ENCODE assay signal across 10 mouse cellular contexts in genomic region chr1:137073857-137074572, GRCm38 (mm10).
A peak's percentile ranks its signal among the peaks of the same experiment; 100 is the strongest.
DNase-seq lines count a peak whose midpoint lies in the region; ATAC-seq and TF ChIP-seq lines count a peak whose summit lies in the region.
"Had no signal": no experiment of that assay in that cellular context is flagged by ENCODE, and none has a peak within 500 bp of the region (broad histone marks: within the 10 kb centered on the region; RNA-seq: fewer than 3 reads in every experiment).

No protein-coding gene starts in this region.

- H3K4me2 ChIP-seq in kidney, embryonic 16.5 days (replicated peaks; ENCODE audit: low read depth, low read length): no peak overlapping the region
- no peak overlapping the region for H3K4me2 ChIP-seq in liver, postnatal 0 days (ENCODE audit: low read depth, low read length)

- H3K27me3 ChIP-seq in kidney, embryonic 16.5 days (ENCODE audit: insufficient read depth, low read length): no peaks in the 10 kb centered on the region
- no peaks in the 10 kb centered on the region for H3K27me3 ChIP-seq in liver, postnatal 0 days (ENCODE audit: insufficient read depth, low read length)

- 43% methylated on average over 8 of the region's 8 CpGs for WGBS in kidney, embryonic 16.5 days
- WGBS in liver, postnatal 0 days (ENCODE audit: insufficient replicate concordance): 32% methylated on average over 8 of the region's 8 CpGs

- no peaks in the 10 kb centered on the region for H3K4me1 ChIP-seq in kidney, embryonic 16.5 days (ENCODE audit: insufficient read depth, low read length)
- H3K4me1 ChIP-seq in liver, postnatal 0 days (ENCODE audit: insufficient read depth): no peaks in the 10 kb centered on the region

- no peaks in the 10 kb centered on the region for H3K9me3 ChIP-seq in kidney, embryonic 16.5 days (ENCODE audit: low read length)
- no peaks in the 10 kb centered on the region for H3K9me3 ChIP-seq in liver, postnatal 0 days (ENCODE audit: low read length)

- ATAC-seq in kidney, embryonic 16.5 days (ENCODE audit: low FRiP score, low TSS enrichment): peak; percentile 61; the same call in 1 of the 2 replicates
- peak; percentile 54 for ATAC-seq in liver, postnatal 0 days

- no peak for TF ChIP-seq CTCF in liver, postnatal 0 days (IDR thresholded peaks at IDR 0.05; ENCODE audit: low read depth)

- no peak overlapping the region for H3K4me3 ChIP-seq in kidney, embryonic 16.5 days (ENCODE audit: low read length)
- no peak overlapping the region for H3K4me3 ChIP-seq in liver, postnatal 0 days (ENCODE audit: low read depth, low read length)

- H3K27ac ChIP-seq in kidney, embryonic 16.5 days (ENCODE audit: low read length): peak overlapping the region; percentile 58; the same call in 1 of the 2 replicates
- H3K27ac ChIP-seq in liver, postnatal 0 days (ENCODE audit: low read depth): 0 out of 2 replicates have a peak overlapping the region, but pooled peaks have one; percentile 44

- no peak for DNase-seq in kidney, adult 11 months
- peak; percentile 20 for DNase-seq in CD4-positive helper T cell, adult 2 months (ENCODE audit: low read depth, low spot score)
- DNase-seq in brain, adult 2 months (ENCODE audit: low read depth, low spot score): peak; percentile 3
- DNase-seq in liver, postnatal 0 days: no peak
- DNase-seq in adrenal gland, postnatal 4 days (ENCODE audit: low spot score in 2 of 2): no peak
- no peak for DNase-seq in retina, embryonic 14.5 days (ENCODE audit: low spot score)
- DNase-seq: cerebellum, adult 9-10 months; heart, adult 18-20 months; lung, postnatal 36 days had no signal

- no peak for TF ChIP-seq EP300 in liver, postnatal 0 days (IDR thresholded peaks at IDR 0.05; ENCODE audit: low read depth)

- H3K36me3 ChIP-seq in kidney, embryonic 16.5 days (ENCODE audit: insufficient read depth, low read length): no peaks in the 10 kb centered on the region
- H3K36me3 ChIP-seq in liver, postnatal 0 days (replicated peaks; ENCODE audit: insufficient read depth, low read length): no peaks in the 10 kb centered on the region

- no peak overlapping the region for H3K9ac ChIP-seq in kidney, embryonic 16.5 days (replicated peaks; ENCODE audit: low read length)
- no peak overlapping the region for H3K9ac ChIP-seq in liver, postnatal 0 days (replicated peaks)

Comparison
In these comparisons a context has a peak if more than half of its experiments do, and no peak if none do; other contexts are left out.
1. DNase-seq: peak in CD4-positive helper T cell, adult 2 months (single experiment) and brain, adult 2 months (single experiment); none in kidney, adult 11 months (single experiment), liver, postnatal 0 days (single experiment), adrenal gland, postnatal 4 days (0 of 2) and retina, embryonic 14.5 days (single experiment).